Mouse (Mus musculus): ENCODE measurements around the gene Ccdc138.
"Not testable (repeated sequence)": the region's sequence is repeated elsewhere in the genome, so short reads cannot be mapped to it uniquely, and the experiment has no call there.

Gene Ccdc138

GRCm38 (mm10) chr10:58497320-58498284, at the start of gene Ccdc138:
TSS of gene Ccdc138 (plus strand) at chr10:58497948.
- DNase-seq (ENCODE audit: low spot score) = peak; percentile 85

DNA sequence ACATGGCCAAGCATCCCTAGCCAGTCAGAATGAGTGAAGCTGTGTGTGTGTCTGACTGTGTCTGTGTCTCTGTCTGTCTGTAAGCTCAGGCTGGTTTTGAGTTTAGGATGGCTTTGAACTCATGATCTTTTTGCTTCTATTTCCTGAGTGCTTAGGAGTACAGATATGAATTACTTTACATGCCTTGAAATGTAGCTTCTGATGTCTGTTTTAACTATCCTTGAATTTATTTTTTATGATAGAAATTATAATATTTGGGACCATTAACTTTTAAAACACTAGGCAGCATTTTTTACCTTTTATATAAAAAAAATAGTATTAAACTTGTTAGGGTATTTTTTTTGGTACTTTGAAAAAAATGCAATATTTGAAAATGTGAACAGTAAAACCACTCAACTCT, 46.2 kb upstream of the Ccdc138 start:
- no peak for DNase-seq (ENCODE audit: low spot score)

DNA sequence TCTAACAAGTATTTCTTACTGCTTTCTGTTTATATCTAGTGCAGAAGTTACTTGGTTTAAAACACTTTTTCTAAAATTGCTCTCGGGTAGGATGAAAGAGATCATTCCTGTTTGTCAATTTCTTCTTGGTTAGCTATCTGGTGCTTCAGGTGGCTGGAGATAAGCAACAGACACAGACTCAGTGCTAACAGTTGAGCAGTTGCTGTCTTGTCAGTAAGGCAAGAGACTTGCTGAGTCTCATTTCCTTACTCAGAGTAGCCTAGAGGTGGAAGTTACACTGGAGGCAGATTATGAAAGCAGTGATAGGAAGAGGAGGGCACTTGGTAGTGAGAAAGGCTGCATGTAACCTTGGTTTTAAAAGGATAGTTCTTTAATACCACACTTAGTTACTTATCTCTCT, 45.6 kb upstream of the Ccdc138 start:
- DNase-seq (ENCODE audit: low spot score) = no peak

DNA sequence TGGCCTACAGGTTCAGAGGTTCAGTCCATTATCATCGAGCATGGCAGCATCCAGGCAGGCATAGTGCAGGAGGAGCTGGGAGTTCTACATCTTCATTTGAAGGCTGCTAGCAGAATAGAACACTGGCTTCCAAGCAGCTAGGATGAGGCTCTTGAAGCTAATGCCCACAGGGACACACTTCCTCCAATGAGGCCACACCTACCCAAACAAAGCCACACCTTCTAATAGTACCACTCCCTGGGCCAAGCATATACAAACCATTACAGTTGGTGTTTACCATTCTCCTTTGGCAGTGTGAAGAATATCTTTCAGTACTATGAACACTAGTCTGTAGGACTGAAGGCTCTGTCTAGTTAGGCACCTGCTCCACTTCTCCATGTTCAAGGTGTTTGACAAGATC, 37.9 kb upstream of the Ccdc138 start:
- DNase-seq (ENCODE audit: low spot score) = no peak

DNA sequence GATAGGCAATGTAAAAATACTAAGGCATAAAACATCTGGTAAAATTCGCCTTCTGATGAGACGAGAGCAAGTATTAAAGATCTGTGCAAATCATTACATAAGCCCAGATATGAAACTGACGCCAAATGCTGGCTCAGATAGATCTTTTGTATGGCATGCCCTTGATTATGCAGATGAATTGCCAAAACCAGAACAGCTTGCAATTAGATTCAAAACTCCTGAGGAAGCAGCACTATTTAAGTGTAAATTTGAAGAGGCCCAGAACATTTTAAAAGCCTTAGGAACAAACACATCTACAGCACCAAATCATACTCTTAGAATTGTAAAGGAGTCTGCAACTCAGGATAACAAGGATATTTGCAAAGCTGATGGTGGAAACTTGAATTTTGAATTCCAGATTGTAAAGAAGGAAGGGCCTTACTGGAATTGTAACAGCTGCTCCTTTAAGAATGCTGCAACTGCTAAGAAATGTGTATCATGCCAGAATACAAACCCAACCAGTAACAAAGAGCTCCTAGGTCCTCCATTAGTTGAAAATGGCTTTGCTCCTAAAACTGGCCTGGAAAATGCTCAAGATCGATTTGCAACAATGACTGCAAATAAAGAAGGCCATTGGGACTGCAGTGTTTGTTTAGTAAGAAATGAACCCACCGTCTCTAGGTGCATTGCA, 20.5 kb upstream of the Ccdc138 start:
- DNase-seq (ENCODE audit: low spot score) = no peak

- DNase-seq (ENCODE audit: low spot score) = no peak
These were observed 19.6 kb upstream of the Ccdc138 start for GRCm38 (mm10) chr10:58478071-58478578.

GRCm38 (mm10) chr10:58479954-58480490, 17.7 kb upstream of the Ccdc138 start:
- no peak for DNase-seq (ENCODE audit: low spot score)

GRCm38 (mm10) chr10:58491031-58491430, 6.7 kb upstream of the Ccdc138 start:
- no peak for DNase-seq (ENCODE audit: low spot score)

GRCm38 (mm10) chr10:58495637-58496036, 2.1 kb upstream of the Ccdc138 start:
- no peak for DNase-seq (ENCODE audit: low spot score)

DNA sequence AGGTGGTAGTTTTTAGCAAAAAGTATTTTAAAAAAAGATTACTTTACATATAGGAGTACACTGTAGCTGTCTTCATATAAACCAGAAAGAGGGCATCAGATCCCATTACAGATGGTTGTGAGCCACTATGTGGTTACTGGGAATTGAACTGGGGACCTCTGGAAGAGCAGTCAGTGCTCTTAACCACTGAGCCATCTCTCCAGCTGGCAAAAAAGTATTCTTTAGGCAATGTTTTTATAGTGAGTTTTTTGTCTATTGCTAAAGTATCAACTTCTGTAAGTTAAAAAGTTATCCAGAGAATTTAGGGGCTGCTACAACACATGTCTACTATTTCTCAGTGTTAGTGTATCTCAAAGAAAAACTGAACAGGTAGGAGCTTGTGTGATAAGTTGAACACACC, 1.0 kb upstream of the Ccdc138 start:
- no peak for DNase-seq (ENCODE audit: low spot score)

DNA sequence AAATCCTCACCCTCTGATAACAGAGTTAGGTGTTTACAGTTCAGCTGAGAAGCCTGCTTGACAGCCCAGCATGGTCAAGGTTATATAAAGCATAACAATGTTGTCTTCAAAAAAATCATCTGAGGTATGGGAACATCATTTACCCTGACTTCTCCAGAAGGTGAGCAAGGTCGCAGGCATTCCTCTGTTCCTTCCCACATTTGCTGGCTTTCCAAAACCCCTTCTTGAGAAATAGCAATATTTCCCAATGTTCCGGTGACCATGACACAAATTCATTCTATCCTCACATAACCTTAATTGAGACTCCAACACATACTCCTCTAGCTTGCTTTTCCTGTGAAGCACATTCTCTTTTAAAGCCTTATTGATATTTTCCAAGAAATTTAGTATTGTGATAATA, 768 bp downstream of the Ccdc138 start:
- DNase-seq (ENCODE audit: low spot score) = no peak

DNA sequence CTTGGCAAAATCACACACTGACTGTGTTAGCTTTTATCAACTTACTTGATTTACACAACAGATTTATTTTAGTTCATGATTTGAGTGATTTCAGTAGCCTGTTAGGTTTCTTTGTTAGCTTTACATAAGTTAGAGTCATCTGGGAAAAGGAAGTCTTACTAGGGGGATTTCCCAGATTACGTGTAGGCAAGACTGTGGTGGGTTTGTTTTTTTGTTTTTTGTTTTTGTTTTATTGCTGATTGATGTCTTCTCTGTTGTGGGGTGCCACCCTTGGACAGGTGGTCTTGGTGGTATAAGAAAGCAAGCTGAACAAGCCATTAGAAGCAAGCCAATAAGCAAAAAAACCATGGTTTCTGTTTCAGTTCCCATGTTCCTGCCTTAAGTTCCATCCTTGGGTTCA, 31.6 kb downstream of the Ccdc138 start:
- DNase-seq (ENCODE audit: low spot score) = no peak

DNA sequence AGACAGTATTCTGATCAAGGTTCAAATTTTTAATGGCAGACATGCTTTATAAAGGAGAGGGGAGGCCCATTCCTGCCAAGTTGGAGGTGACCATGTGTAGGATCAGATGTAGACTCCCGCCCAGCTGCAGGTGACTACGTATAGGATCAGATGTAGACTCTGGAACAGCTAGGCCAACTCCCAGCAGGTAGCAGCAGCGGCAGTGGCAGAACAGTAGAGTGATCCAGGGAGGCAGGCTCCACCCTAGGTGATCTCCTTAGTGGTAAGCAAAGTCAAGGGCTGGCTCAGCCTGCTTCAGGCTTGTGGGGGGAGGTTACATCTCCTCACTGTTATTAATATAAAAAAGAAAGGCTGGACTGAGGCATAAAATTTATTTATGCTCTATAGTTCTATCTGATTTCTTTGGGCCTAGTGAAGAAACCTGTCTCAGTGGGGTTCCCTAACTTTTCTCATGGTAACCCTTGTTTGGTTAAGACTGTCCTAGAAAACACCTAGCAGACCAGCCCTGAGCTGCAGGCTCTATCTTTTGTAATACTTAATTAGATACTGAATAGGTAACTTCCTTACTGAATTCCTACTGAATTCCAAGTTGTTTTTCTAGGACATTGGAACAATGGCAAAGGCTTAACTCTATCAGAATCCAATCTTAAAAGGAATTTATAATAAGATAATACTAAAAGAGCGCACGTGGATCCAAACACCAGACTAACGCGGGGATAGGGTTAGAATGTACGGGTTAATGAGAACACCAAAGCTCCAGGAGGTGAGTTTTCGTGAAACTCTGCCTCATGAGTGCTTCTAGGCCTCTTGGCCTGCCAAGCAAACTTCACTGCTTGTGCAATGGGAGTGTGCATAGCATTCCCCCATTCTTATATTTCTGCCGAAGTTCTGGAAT, 33.4 kb downstream of the Ccdc138 start:
- no peak for DNase-seq (ENCODE audit: low spot score)

DNA sequence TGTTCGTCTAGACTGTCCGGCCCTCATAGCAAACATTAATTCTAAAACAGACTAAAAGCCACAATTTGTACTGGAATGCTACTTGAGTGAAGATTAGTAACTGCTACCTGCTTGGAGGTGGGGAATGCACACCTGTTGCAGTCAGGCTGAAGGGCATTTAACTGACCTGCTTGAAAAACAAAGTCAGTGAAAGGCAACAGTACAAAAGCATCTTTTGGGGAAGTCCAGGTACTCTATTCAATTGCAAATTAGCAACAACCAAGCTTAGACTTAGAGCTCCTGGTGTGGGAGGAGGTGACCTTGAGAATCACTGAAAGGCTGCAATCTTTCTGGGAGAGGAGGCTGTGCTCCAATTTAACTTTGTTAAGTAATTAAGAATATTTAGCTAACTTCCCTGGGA, 34.4 kb downstream of the Ccdc138 start:
- DNase-seq (ENCODE audit: low spot score) = no peak

DNA sequence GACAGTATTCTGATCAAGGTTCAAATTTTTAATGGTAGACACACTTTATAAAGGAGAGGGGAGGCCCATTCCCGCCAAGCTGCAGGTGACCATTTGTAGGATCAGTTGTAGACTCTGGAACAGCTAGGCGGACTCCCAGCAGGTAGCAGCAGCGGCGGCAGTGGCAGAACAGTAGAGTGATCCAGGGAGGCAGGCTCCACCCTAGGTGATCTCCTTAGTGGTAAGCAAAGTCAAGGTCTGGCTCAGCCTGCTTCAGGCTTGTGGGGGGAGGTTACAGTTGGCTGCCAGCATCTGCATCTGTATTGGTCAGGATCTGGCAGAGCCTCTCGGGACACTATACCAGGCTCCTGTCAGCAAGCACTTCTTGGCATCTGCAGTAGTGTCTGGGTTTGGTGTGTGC, 38.5 kb downstream of the Ccdc138 start:
- not testable (repeated sequence) for DNase-seq (ENCODE audit: low spot score)

GRCm38 (mm10) chr10:58540613-58541012, 42.9 kb downstream of the Ccdc138 start:
- DNase-seq (ENCODE audit: low spot score) = no peak

GRCm38 (mm10) chr10:58548739-58549138, 51.0 kb downstream of the Ccdc138 start:
- no peak for DNase-seq (ENCODE audit: low spot score)

DNA sequence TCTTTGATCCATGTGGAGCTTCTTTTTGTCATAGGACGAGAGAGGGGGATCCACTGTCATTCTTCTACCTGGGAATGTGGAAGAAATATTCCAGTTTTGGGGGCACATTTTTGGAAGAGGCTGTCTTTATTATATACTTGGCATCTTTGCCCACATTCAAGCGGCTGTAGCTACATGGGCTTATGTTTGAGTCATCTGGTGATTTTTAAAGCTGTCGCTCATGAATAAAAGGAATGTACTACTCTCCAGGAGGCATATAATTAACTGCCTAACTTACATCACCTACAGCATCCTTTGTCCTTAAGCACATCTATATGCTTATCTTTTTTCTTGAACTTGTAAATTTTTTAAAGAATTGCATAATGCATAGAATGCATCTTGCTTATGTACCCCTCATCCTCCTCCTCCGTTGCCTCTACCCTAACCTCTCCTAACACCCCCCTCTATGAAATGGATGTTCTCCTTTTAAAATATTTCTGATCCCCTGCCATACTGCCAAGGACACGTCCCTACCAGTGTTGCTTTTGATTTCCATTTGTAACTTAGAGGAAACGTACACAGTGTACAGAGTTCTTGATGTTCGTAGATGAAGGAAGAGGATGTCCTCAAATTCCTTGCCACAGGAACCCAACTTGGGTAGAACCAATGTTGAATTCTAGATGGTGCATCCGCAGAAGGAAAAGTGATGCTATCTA, 57.1 kb downstream of the Ccdc138 start:
- DNase-seq (ENCODE audit: low spot score) = no peak

DNA sequence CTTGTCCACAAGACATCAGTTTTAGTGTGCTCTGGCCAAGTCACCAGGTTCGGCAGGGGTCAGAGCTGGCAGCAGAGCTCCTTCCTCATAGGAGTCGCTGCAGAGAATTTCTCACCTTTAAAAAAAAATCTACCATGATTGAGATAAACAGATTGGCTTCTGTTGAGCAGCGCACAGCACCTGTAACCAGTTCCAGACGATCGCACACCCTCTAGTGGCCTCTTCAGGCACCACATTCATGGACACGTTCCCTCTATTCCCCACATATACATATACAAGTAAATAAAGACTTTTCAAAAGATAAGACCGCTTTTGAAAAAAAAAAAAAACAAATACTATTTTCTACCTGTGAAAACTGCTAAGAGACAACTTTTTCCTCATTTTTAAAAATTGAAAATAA, 61.4 kb downstream of the Ccdc138 start:
- no peak for DNase-seq (ENCODE audit: low spot score)

- DNase-seq (ENCODE audit: low spot score) = no peak
These were observed 62.2 kb downstream of the Ccdc138 start for GRCm38 (mm10) chr10:58559901-58560300.

DNA sequence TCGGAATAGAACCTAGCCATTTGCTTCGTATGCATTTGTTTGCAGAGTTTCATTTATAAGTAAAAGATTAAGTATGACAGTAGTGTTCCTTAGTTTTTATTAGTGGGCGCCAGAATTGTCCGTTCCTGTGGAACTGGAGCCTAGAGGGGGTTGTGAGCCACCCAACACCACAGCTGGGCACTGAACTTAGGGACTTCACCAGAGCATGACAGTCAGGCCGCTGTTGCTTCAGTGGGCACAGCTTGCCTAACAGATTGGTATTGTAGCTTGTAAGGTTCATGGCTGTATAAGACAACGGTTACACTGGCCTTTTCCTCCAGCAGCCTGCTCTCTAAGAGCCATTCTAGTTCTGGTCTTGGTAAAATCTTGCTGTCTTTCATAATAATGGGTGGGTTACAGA, 62.8 kb downstream of the Ccdc138 start:
- DNase-seq (ENCODE audit: low spot score) = no peak

Measured in ovary, adult 18-20 months (tissue).